Mouse (Mus musculus): Measurements from ENCODE around the gene Krt39.

The Krt39 gene

DNA sequence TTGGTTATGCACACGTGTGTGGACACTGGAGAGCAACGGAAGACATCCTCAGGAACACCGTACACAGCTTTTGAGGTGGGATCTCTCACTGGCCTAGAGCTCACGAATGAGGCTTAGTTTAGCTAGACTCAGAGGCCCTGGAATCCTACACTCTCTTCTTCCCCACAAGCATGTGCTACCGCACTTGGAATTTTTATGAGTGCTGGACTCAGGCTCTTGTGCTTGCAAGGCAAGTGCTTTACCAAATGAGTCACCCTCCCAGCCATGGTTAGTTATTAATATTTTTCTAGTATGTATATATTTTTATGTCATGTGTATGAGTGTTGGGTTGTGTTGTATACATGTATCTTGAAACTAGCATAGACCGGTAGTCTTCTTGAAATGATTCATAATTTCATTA lies 49.2 kb downstream of the Krt39 start:
- DNase-seq (ENCODE audit: low read depth): peak; percentile 78

DNA sequence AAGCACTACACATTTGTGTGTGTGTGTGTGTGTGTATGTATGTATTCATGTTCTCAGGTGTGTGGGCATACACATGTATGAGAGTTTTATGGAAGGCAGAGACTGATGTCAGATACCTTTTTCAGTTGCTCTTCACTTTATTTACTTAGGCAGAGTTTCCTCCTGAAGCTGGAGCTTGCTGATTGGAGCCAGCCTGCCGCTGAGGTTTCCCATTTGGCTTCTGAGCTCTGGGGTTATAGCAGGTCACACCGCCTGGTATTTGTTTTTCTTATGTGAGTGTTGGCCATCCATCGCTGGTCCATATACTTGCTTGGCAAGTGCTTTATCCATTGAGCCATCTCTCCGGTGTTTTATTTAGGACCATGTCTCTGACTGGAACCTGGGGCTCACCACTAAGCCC lies 51.9 kb downstream of the Krt39 start:
- no peak for DNase-seq (ENCODE audit: low read depth)

DNA sequence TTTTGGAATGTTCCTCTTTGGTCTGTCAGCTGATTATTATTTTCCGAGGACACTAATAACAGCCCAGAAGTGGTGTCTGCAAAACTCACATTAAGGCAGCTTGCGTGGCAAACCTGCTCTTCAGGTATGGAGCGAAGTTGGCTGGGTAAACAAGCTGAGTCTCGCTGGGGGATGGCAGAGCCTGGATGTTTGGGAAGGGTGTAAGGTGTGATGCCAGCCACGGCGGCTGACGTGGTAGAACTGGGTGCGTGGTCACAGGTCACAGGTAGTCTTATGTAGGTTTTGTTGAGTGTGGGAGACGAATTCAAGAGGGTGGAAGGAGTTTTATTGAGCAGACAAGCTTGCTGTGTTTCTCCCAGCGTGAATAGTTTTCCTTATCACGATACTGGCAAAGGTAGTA lies 52.6 kb downstream of the Krt39 start:
- no peak for DNase-seq (ENCODE audit: low read depth)

DNA sequence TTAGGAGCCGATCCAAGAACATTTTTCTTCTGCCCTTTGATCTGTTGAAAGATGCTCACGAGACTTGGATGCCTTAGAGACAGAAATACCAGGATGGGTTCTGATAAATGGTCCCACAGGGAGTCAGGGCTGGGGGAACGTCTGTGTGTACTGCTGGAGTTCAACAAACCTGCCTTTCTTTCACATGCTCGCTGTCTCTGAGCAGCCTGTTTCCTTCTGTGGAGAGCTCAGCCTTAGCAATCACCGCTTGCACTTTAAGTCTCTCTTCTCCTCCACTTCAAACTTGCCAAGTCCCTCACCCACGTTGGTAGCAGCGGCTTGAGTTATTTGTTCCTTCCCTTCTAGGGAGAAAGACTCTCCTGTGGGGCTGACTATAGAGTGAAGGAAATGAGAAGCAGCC lies 54.8 kb downstream of the Krt39 start:
- peak; percentile 41 for DNase-seq (ENCODE audit: low read depth)

DNA sequence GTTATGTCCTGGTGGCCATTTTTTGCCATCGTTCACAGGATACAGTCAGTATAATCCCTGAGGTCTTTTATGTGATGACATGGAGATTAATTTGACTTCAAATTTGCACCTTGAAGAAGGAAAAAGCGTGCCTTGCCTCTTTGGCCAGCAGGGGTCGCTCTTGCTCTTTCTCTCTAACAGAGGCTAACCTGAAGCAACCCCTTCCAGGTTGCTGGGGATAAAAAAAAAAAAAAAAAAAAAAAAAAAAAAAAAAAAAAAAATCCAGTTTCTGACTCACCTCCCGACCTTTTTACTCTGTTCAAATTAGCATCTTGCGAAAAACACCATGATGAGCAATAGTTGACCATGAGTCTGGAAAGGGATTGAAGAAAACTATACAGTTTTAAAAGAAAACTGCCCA lies 56.3 kb downstream of the Krt39 start:
- DNase-seq (ENCODE audit: low read depth): peak; percentile 91
